Comparison of ENCODE assay signal across 12 mouse cellular contexts in genomic region chr11:62636105-62636839, GRCm38 (mm10). TPM values are rescaled to one million over a fixed set of nuclear protein-coding genes. Genes with fewer than 3 reads are reported as not detected.
A peak's percentile ranks its signal among the peaks of the same experiment; 100 is the strongest.
DNase-seq lines count a peak whose midpoint lies in the region; ATAC-seq lines count a peak whose summit lies in the region.
"Had no signal": no experiment of that assay in that cellular context is flagged by ENCODE, and none has a peak within 500 bp of the region (broad histone marks: within the 10 kb centered on the region; RNA-seq: fewer than 3 reads in every experiment).

No protein-coding gene starts in this region.

- intact Hi-C loops in heart, postnatal 14 days (cut with DNase I) = no loop called here

- H3K9me3 ChIP-seq in heart, embryonic 10.5 days = no peaks in the 10 kb centered on the region
- no peaks in the 10 kb centered on the region for H3K9me3 ChIP-seq in lung, embryonic 15.5 days
- H3K9me3 ChIP-seq in heart, embryonic 13.5 days = no peaks in the 10 kb centered on the region
- H3K9me3 ChIP-seq: neural tube, embryonic 12.5 days; stomach, embryonic 15.5 days had no signal

- no peak overlapping the region for H3K4me2 ChIP-seq in lung, embryonic 15.5 days
- H3K4me2 ChIP-seq in heart, embryonic 13.5 days = peak overlapping the region; percentile 44
- H3K4me2 ChIP-seq: midbrain, embryonic 11.5 days; neural tube, embryonic 12.5 days; stomach, embryonic 15.5 days had no signal

- WGBS in heart, embryonic 10.5 days = 43% methylated on average over 11 of the region's 11 CpGs
- 56% methylated on average over 11 of the region's 11 CpGs for WGBS in lung, embryonic 15.5 days
- WGBS in heart, embryonic 13.5 days = 40% methylated on average over 11 of the region's 11 CpGs

- no peaks in the 10 kb centered on the region for H3K27me3 ChIP-seq in heart, embryonic 10.5 days (ENCODE audit: insufficient read depth, poor library complexity, severe bottlenecking)
- H3K27me3 ChIP-seq in lung, embryonic 15.5 days = no peaks in the 10 kb centered on the region
- H3K27me3 ChIP-seq in heart, embryonic 13.5 days (replicated peaks) = no peaks in the 10 kb centered on the region
- H3K27me3 ChIP-seq: neural tube, embryonic 12.5 days; stomach, embryonic 15.5 days had no signal

- no peak overlapping the region for H3K4me3 ChIP-seq in heart, embryonic 10.5 days
- H3K4me3 ChIP-seq in lung, embryonic 15.5 days = no peak overlapping the region
- H3K4me3 ChIP-seq in heart, embryonic 13.5 days = no peak overlapping the region
- H3K4me3 ChIP-seq: neural tube, embryonic 12.5 days; stomach, embryonic 15.5 days had no signal

- no peak for ATAC-seq in lung, embryonic 15.5 days (ENCODE audit: borderline replicate concordance, extremely low read depth, low FRiP score, low TSS enrichment)
- ATAC-seq in heart, embryonic 13.5 days (ENCODE audit: extremely low read depth, insufficient number of reproducible peaks, low FRiP score, low TSS enrichment) = no peak

- DNase-seq in heart, embryonic 10.5 days (ENCODE audit: low spot score) = no peak
- no peak for DNase-seq in heart, postnatal 14 days
- DNase-seq in lung, postnatal 14 days = no peak
- peak; percentile 52 for DNase-seq in kidney, postnatal 14 days
- DNase-seq in left cerebral cortex, adult 8-10 months (ENCODE audit: low spot score in 2 of 2) = no peak
- DNase-seq in cerebellum, postnatal 14 days = no peak

- peak overlapping the region; percentile 81 for H3K27ac ChIP-seq in heart, embryonic 10.5 days
- H3K27ac ChIP-seq in lung, embryonic 15.5 days = peak overlapping the region; percentile 44; the same call in 1 of the 2 replicates
- peak overlapping the region; percentile 88 for H3K27ac ChIP-seq in heart, embryonic 13.5 days (replicated peaks)
- H3K27ac ChIP-seq: liver, embryonic 14.5 days; neural tube, embryonic 12.5 days; stomach, embryonic 15.5 days had no signal

- no peak overlapping the region for H3K9ac ChIP-seq in lung, embryonic 15.5 days
- H3K9ac ChIP-seq in heart, embryonic 13.5 days = peak overlapping the region; percentile 58
- H3K9ac ChIP-seq: liver, embryonic 14.5 days; neural tube, embryonic 12.5 days; stomach, embryonic 15.5 days had no signal

- H3K36me3 ChIP-seq in heart, embryonic 10.5 days = peaks cover 8% of the 10 kb centered on the region
- no peaks in the 10 kb centered on the region for H3K36me3 ChIP-seq in lung, embryonic 15.5 days
- H3K36me3 ChIP-seq in heart, embryonic 13.5 days = peaks cover 3% of the 10 kb centered on the region; the same call in 1 of the 2 replicates
- H3K36me3 ChIP-seq: neural tube, embryonic 12.5 days; stomach, embryonic 15.5 days had no signal

- H3K4me1 ChIP-seq in heart, embryonic 10.5 days = peaks cover 74% of the 10 kb centered on the region
- peaks cover 21% of the 10 kb centered on the region for H3K4me1 ChIP-seq in lung, embryonic 15.5 days
- H3K4me1 ChIP-seq in heart, embryonic 13.5 days = peaks cover 77% of the 10 kb centered on the region

RNA-seq across cellular contexts. Expression of gene Lrrc75a, which starts 12.1 kb away (rescaled TPM):
- polyA plus RNA-seq in heart, embryonic 10.5 days (2016; fragmentation: Nextera tagmentation; extraction: Ambion mirVana) = 14.9 and 17.2 TPM in 2 replicates
- total RNA-seq in heart, postnatal 14 days (2021) = 1 to 10 TPM; 6.3 to 7.9 TPM
- 12.6 and 13.0 TPM in 2 replicates for polyA plus RNA-seq in lung, embryonic 15.5 days (2015; fragmentation: Nextera tagmentation; extraction: Ambion mirVana)
- 14.3 and 17.0 TPM in 2 replicates for polyA plus RNA-seq in heart, embryonic 13.5 days (2015; fragmentation: Nextera tagmentation; extraction: Ambion mirVana)
- 10 to 100 TPM; 18.8 to 21.2 (median 19.8) TPM for total RNA-seq in left cerebral cortex, adult 8-10 months (2022)

RNA-seq across cellular contexts. Expression of gene Mmgt2, which starts 12.2 kb away (rescaled TPM):
- polyA plus RNA-seq in heart, embryonic 10.5 days (2016; fragmentation: Nextera tagmentation; extraction: Ambion mirVana) = 40.5 and 49.6 TPM in 2 replicates
- 10 to 100 TPM in 1 of 2 experiments, 1 to 10 TPM in 1; 10.0 to 10.3 TPM for total RNA-seq in heart, postnatal 14 days (2021)
- polyA plus RNA-seq in lung, embryonic 15.5 days (2015; fragmentation: Nextera tagmentation; extraction: Ambion mirVana) = 40.9 and 42.1 TPM in 2 replicates
- polyA plus RNA-seq in heart, embryonic 13.5 days (2015; fragmentation: Nextera tagmentation; extraction: Ambion mirVana) = 42.8 and 53.9 TPM in 2 replicates
- total RNA-seq in left cerebral cortex, adult 8-10 months (2022) = 10 to 100 TPM; 21.5 to 34.3 (median 25.6) TPM
